Mouse (Mus musculus): ENCODE data around the gene Gm27021.
A peak's percentile ranks its signal among the peaks of the same experiment; 100 is the strongest.

- no peak for TF ChIP-seq ZMIZ1 (IDR thresholded peaks at IDR 0.05; ENCODE audit: low read depth, low read length)
- no peak for TF ChIP-seq CTCF (IDR thresholded peaks at IDR 0.05 in 2 of 3, conservative IDR thresholded peaks at IDR 0.05 in 1 of 3; ENCODE audit: control insufficient read depth in 1 of 3, insufficient read depth in 1 of 3, low read depth in 2 of 3, low read length in 3 of 3, poor library complexity in 1 of 3, severe bottlenecking in 1 of 3)
- no peak for TF ChIP-seq SMC3 (IDR thresholded peaks at IDR 0.05; ENCODE audit: low read depth, low read length)
- no peak for TF ChIP-seq TCF12 (IDR thresholded peaks at IDR 0.05; ENCODE audit: low read depth, low read length)
- no peak for TF ChIP-seq E2F4 (IDR thresholded peaks at IDR 0.05; ENCODE audit: borderline replicate concordance, low read depth, low read length)
- TF ChIP-seq POLR2A (IDR thresholded peaks at IDR 0.05; ENCODE audit: control insufficient read depth in 1 of 2, insufficient read depth in 1 of 2, low read depth in 1 of 2, low read length in 2 of 2, poor library complexity in 1 of 2) = 0 out of 4 replicates have a peak, but pooled peaks of 1 of the 2 experiments have one; percentile 8
- TF ChIP-seq MAX (IDR thresholded peaks at IDR 0.05; ENCODE audit: low read length) = no peak
- TF ChIP-seq CHD2 (IDR thresholded peaks at IDR 0.05; ENCODE audit: low read length) = no peak
- TF ChIP-seq GATA1 (IDR thresholded peaks at IDR 0.05; ENCODE audit: low read depth, low read length) = no peak
- no peak for TF ChIP-seq EP300 (IDR thresholded peaks at IDR 0.05; ENCODE audit: low read depth in 1 of 2, low read length in 2 of 2)
- TF ChIP-seq ETS1 (IDR thresholded peaks at IDR 0.05; ENCODE audit: low read depth, low read length) = no peak
- TF ChIP-seq GABPA (IDR thresholded peaks at IDR 0.05; ENCODE audit: low read depth, low read length) = no peak
Observed at GRCm38 (mm10) chr8:120572534-120572933, 95.3 kb downstream of the Gm27021 start.

Measured in MEL (cell line).